Mouse (Mus musculus): ENCODE measurements around the gene P2ry6.

P2ry6 gene

DNA sequence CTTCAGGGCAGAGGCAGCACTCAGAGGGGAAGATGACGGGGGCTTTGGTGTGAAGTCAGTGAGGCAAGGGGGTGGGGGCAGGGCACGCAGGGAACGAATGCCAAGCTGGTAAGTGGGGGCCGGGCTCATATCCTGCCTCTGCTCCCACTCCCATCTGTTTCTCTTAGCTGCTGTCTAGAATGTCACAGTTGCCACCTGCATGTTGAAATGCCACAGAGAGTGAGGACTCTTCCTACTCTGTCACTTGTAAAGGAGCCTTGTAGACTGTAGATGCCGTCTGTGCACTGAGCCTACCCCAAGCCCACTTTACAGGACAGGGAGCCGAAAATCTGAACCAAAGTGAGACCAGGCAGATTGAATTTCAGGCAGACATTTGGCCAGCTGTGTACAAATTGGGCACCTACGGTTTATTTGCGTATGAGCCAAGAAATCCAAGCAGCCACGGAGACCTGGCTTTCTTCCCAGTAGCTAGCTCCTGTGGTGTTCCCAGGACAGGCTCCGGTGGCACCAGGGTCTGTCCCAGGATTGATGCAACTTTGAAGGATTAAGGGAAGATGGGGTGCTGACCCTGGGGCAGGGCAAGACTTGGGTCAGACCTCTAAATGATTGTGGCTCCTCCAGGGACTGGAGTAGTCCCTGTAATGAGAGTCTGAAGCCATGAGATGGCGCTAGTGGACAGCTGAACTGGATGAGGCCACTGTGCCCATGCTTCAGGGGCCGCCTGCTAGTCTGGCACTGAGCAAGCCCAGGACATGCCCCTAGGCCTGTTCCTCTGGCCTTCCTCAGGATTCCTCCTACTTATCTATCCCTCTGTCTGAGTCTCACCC lies 31.4 kb downstream of the P2ry6 start:
- in situ Hi-C loops (cut with MboI, MseI), result no loop called here

GRCm38 (mm10) chr7:100941169-100941568 lies 33.3 kb downstream of the P2ry6 start:
- in situ Hi-C loops (cut with MboI, MseI), result no loop called here

DNA sequence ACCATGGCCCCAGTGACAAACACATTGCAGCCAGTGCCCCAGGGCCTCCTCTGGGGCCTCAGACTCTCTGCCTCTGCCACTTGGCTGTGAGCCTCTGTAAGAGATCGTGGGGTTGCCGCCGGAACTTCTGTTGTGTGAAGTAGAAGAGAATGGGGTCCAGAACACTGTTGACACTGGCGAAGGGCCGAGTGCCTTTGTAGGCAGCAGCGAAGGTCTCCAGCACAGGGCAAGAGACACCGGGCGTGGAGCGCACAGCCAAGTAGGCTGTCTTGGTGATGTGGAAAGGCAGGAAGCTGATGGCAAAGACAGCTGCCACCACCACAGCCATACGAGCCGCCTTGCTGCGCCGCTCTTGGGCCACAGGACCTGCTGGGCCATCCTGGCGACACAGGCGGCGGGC lies 36.3 kb downstream of the P2ry6 start:
- in situ Hi-C loops (cut with MboI, MseI), result loop anchor here (5.0 kb wide), 1 partner anchor 36 kb away; no protein-coding TSS in a partner anchor

GRCm38 (mm10) chr7:100937481-100937880 lies 37.0 kb downstream of the P2ry6 start:
- in situ Hi-C loops (cut with MboI, MseI), result loop anchor here (5.0 kb wide), 1 partner anchor 35 kb away; no protein-coding TSS in a partner anchor

- in situ Hi-C loops (cut with MboI, MseI), result no loop called here
Observed at GRCm38 (mm10) chr7:100933520-100933919, 40.9 kb downstream of the P2ry6 start.

GRCm38 (mm10) chr7:100932481-100933007 lies 41.9 kb downstream of the P2ry6 start:
- in situ Hi-C loops (cut with MboI, MseI), result no loop called here

- in situ Hi-C loops (cut with MboI, MseI), result no loop called here
Observed at GRCm38 (mm10) chr7:100931926-100932480, 42.4 kb downstream of the P2ry6 start, which contains the start of gene Arhgef17. Gene Arhgef17, minus strand, starts transcription at chr7:100932107.

- in situ Hi-C loops (cut with MboI, MseI), result no loop called here
Observed at GRCm38 (mm10) chr7:100931316-100931925, 43.0 kb downstream of the P2ry6 start.

GRCm38 (mm10) chr7:100930619-100931315 lies 43.7 kb downstream of the P2ry6 start:
- in situ Hi-C loops (cut with MboI, MseI), result no loop called here

GRCm38 (mm10) chr7:100929639-100930303 lies 44.7 kb downstream of the P2ry6 start:
- in situ Hi-C loops (cut with MboI, MseI), result no loop called here

DNA sequence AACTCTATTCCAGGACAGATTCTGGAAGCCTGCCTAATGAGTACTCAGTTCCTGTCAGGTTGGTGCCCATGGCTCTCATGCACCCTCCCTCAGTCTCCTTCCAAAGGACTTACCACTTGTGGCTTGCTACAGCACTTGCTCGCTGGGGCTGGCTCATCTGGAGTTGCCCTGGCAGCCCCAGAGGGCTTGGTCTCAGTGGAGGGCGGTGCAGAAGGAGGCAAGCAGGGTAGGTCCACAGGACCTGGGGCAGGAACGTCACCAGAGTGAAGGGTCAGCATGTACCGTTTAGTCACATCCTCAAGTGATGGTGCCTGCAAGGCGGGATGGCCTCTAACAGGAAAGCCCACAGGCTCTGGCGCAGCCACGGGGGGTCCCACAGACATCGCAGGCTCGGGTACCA lies 46.0 kb downstream of the P2ry6 start:
- in situ Hi-C loops (cut with MboI, MseI), result no loop called here

- in situ Hi-C loops (cut with MboI, MseI), result no loop called here
Observed at GRCm38 (mm10) chr7:100927287-100928000, 47.0 kb downstream of the P2ry6 start.

- in situ Hi-C loops (cut with MboI, MseI), result no loop called here
Observed at GRCm38 (mm10) chr7:100926311-100926923, 48.0 kb downstream of the P2ry6 start.

- in situ Hi-C loops (cut with MboI, MseI), result no loop called here
Observed at GRCm38 (mm10) chr7:100924674-100925445, 49.6 kb downstream of the P2ry6 start.

- in situ Hi-C loops (cut with MboI, MseI), result no loop called here
Observed at GRCm38 (mm10) chr7:100924200-100924599, 50.2 kb downstream of the P2ry6 start.

DNA sequence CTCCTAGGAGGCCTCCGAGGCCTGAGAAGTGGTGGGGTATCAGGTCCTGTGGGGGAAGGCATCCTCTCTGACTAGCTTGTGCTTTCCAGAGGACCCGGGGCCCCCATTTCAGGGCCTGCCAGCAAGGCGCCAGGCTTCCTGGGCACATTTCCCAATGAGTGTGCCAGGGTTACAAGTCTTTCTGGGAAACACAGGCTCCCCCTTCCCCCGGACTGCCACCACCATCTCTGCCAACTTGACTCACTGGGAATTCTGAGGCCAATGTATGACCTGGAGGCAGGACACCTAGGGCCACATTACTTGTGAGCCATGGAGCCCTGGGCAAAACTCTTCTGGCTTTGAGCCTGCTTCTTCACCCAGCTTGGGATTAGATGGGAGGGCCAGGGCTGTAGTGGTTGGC lies 51.5 kb downstream of the P2ry6 start:
- in situ Hi-C loops (cut with MboI, MseI), result no loop called here

GRCm38 (mm10) chr7:100921289-100921688 lies 53.2 kb downstream of the P2ry6 start:
- in situ Hi-C loops (cut with MboI, MseI), result no loop called here

- in situ Hi-C loops (cut with MboI, MseI), result no loop called here
Observed at GRCm38 (mm10) chr7:100919809-100920107, 54.7 kb downstream of the P2ry6 start.

- in situ Hi-C loops (cut with MboI, MseI), result no loop called here
Observed at GRCm38 (mm10) chr7:100919006-100919808, 55.2 kb downstream of the P2ry6 start.
